Mouse (Mus musculus) cerebellum, adult 9-11 months (tissue): ENCODE measurements around the gene D5Ertd579e.
"Not testable (repeated sequence)": the region's sequence is repeated elsewhere in the genome, so short reads cannot be mapped to it uniquely, and the experiment has no call there.

Experiments used
- DNase-seq: peaks from one replicate; pipeline ENCODE4 v3.0.0; 2022

D5Ertd579e gene

DNA sequence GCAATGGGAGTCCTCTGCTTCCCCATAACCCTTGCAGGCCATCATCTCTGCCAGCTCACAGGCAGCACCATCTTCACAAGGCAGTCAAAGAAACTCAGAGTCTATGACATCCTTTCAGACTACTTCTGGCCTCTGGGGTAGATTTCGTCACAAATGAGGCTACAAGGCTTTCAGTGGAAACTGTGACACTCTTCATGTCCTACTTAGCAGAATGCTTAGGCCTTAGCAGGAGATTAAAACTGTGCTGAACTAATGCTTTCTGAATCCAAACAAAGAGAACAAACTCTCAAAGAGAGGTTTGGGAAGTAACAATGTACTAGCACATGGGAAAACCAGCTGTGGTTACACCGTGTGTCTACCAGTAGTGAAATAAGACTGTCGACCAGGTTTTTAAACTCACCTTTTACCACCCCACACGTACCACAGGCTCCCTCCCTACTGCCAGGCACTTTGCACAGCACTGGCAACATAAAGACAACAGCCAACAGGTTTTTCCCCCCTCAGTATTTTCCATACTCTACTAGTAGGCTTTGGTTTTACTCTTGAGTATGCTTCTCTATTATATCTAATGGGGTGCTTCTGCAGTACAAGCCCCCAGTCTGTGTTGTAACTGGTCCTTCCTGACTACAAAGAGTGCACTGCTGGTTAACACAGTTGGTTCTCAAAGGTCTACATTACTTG is 15.8 kb downstream of the D5Ertd579e start:
- DNase-seq, result no peak

DNA sequence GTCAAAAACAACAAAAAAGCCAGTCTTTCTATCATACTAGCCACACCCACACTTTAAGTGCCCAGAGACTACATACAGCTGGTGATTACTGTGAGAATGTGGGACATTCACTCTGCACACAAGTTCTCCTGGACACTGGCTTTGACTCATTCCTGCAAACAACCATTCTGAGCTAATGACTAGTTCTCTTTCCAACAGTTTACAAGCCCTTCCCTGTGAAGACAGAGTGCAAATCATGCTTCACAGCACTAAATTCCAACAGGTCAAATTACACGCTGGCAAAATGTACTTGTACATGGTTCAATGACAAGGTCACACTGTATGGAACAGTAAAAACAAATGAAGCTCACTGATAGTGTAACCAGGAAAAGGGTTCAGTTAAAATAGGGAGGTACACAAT is 17.0 kb downstream of the D5Ertd579e start:
- DNase-seq, result no peak

DNA sequence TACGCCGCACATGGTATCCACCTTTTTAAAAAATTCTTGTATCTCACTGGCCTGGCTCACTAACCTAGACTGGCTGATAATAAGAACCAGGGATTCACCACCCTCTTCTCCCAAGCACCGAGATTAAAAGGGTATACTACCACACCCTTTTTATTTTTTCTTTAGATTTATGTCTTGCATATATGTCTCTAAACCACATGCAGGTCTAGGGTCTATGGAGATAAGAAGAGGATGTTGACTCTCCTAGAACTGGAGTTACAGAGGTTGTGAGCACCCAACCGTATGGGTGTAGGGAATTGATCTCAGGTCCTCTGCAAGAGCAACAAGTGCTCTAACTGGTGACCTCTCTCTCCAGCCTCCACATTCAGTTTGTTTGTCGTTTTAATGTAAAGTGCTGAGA is 17.9 kb downstream of the D5Ertd579e start:
- DNase-seq, result no peak

DNA sequence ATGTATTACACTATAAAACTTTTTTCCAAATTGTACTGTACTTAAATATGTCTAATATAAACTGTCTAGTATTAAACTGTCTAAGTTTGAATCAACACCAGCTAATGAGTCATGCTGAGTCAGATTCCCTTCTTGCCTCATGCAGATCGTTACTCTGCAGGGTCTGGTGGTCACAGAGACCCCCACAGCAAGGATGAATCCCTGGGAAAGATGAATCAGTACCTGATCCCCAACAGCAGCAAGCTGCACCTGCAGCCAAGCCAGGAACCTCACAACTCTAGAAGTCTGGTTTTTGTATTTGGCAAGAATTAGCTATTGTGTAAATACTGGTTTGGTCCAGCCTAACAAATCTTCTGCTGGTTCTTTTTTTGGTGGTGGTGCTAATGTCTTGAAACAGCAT is 20.4 kb downstream of the D5Ertd579e start:
- DNase-seq, result no peak

DNA sequence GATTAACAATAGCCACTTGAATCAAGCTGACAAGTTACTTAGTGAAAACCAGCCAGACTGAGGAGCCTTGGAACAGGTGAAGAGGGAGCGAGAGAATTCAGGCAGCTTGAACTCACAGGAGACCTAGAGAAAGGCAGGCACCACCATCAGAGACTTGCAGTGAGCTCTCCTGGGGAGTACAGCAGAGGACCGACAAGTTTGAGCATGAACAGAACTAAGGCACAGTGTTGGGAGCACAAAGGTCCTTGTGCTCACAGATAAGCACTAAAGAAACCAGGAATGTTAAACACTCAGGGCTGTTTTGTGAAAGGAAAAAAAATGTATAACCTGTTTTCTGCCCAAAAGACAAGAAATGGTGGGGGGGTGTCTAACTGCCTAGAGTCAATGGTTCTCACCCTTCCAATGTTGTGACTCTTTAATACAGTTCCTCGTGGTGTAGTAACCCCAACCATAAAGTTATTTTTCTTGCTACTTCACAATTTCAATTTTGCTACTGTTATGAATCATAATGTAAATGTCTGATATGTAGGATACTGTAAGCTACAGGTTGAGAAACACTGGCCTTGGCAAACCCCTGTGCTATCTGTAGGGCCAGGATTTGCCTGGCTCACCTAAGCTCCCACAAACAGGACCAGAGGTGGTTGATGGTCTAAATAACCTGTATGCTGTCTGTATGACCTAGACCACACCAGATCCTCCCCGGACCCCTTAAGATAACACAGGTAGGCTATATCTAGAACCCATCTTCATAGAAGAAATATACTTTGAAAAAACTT is 21.0 kb downstream of the D5Ertd579e start:
- DNase-seq, result no peak

DNA sequence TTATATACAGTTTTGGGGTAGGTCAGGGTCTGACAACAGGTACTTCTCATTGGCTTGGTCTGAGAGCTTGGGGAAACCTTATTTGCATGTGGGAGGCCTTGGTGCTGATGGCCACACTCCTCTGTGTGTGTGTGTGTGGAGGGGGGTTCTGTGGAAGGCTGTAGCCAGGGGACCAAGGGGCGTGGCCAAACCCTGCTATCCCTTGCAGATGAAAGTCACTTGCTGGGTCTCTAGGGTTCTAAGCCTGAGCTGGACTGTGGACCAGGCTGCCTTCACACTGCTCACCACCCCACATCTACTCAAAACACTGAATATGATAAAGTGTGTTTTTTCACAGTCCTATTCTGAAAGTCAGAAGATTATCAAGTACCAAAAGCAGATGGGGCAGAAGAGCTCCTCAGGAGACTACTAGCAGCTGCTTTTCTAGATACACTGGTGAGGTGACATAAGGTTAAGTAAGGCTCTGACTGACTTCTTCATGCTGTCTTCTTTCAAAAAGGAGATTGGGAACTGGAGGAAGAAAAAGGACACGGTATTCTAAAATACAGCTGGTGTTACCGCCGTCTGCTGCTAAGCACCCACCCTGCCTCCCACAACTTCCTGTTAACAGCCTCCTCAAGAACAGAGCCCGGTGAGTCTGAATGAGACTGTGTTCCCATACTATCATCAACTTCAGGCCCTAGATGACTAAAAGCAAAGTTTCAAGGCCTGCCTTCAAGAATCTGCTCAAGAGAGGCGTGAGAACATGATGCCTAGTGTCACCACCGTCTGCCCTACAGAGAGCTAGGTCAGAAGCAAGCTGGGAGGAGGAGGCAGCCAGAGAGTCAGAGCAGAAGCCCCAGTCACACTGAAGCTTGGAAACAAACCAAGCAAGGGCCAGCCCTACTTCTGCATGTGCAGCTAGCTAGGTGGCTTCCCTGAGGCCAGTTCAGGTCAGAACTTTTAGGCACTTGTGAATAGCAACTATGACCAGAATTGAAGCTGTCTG is 26.5 kb downstream of the D5Ertd579e start:
- no peak for DNase-seq

DNA sequence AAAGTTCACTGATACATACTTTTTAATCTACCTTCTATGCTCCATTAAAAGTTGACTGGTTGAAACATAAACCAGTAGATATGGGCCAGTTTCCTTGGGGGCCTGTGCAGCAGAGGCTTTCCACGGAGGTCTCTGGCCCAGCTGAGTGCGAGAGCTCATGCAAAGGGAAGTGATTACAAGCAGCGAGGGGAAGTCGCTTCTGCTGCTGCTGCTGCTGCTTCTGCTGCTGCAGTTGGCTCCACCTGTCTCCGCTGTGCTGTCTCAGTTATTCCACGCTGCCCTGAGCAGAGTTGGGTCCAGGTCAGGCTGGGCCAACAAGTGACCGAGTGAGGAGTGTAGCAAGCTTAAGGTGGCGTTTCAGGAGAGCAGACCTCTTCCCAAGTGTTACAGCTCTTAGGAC is 27.3 kb downstream of the D5Ertd579e start:
- no peak for DNase-seq

DNA sequence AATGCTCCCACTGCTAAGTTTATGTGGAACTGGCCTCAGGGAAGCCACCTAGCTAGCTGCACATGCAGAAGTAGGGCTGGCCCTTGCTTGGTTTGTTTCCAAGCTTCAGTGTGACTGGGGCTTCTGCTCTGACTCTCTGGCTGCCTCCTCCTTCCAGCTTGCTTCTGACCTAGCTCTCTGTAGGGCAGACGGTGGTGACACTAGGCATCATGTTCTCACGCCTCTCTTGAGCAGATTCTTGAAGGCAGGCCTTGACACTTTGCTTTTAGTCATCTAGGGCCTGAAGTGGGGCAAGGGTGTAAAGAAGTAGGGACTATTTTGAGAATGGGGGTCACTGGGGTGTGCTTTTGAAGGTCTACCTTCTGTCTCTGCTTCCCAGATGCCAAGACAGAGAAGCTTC is 27.8 kb downstream of the D5Ertd579e start:
- not testable (repeated sequence) for DNase-seq

DNA sequence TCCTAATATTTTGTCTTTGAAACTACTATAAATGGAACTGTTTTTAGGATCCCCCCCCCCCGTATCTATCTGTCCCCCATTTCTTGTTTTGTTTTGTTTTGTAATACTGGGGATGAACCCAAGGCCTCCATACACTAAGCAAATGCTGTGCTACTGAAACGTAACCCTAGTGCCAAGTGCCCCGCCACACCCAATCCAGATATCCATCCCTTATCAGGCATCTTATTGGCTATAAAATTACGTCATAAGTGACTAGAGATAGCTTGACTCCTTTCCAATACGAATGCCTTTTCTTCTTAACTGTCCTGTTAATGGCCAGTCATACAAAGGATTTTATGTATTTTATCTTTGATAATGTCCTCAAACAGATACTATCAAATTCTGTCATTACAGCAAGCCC is 28.7 kb downstream of the D5Ertd579e start:
- DNase-seq, result no peak

DNA sequence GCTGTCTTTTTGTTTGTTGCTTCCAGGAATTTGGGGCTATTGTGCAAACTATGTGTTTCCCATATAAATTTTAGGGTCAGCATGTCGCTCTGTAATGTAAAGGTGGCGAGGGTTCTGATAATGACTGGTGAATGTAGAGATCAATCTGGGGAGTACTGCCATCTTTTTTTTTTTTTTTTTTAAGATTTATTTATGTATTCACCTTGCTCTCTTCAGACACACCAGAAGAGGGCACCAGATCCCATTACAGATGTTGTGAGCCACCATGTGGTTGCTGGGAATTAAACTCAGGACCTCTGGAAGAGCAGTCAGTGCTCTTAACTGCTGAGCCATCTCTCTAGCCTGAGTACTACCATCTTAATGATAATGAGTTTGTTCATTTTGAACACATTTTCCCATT is 29.1 kb downstream of the D5Ertd579e start:
- DNase-seq, result not testable (repeated sequence)

DNA sequence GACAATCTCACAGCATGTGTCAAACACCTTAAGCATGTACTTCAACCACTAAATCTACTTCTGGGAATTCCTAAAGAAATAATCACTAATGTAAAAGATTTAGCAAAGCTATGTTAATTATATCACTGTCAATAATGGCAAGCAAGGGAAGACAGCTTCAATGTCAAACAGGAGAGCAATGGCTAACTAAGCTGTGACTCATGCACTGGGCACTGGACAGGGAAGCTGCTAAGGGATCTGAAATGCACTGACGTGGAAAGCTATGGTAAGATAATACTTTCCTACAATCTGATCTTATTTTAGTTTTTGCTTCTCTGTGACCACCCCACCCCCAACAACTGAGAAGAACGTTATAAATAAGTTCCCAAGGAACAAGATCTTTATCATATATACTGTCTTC is 32.5 kb downstream of the D5Ertd579e start:
- DNase-seq, result no peak

DNA sequence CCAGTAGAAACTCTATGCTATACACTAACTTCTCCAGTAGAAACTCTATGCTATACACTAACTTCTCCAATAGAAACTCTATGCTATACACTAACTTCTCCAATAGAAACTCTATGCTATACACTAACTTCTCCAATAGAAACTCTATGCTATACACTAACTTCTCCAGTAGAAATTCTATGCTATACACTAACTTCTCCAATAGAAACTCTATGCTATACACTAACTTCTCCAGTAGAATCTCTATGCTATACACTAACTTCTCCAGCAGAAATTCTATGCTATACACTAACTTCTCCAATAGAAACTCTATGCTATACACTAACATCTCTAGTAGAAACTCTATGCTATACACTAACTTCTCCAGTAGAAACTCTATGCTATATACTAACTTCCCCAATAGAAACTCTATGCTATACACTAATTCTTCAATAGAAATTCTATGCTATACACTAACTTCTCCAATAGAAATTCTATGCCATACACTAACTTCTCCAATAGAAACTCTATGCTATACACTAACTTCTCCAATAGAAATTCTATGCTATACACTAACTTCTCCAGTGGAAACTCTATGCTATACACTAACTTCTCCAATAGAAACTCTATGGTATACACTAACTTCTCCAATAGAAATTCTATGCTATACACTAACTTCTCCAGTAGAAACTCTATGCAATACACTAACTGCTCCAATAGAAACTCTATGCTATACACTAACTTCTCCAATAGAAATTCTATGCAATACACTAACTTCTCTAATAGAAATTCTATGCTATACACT is 34.7 kb downstream of the D5Ertd579e start:
- DNase-seq, result not testable (repeated sequence)

DNA sequence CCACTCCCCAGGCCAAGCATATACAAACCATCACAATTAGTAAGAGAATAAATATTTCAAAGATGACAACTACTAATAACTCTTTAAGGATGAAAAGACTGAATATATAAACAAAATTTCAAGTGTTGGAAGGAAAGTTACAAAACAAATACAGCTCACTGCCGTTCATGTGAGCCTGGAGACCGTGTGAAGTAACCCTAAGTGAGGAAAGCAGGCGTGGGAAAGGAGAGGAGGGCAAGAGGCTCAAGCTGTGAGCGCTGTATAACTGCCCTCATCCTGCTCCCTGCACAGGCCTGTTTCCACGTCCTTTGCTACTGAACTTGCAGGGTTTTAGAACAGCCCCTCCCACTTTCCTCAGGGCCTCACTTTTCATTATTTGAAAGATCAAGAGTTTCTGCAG is 70.2 kb downstream of the D5Ertd579e start:
- DNase-seq, result no peak

DNA sequence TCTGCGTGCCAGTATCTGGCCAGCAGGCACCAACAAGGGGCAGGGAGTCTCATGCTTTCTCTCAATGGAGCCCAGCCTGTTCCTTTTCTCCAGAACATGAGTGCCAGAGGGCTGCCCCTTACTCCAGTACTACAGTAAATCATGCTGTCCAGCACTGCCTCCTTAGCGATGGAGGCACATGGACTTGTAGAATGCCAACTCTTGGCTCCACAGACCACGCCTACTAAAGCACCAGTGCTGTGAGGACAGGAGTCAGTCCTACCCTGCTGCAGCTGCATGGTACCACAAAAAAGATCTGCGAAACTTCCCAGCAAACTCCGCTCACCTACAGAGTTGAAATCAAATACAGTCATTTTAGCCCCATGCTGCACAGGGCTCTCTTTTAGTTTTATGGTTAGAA is 72.2 kb downstream of the D5Ertd579e start:
- no peak for DNase-seq

DNA sequence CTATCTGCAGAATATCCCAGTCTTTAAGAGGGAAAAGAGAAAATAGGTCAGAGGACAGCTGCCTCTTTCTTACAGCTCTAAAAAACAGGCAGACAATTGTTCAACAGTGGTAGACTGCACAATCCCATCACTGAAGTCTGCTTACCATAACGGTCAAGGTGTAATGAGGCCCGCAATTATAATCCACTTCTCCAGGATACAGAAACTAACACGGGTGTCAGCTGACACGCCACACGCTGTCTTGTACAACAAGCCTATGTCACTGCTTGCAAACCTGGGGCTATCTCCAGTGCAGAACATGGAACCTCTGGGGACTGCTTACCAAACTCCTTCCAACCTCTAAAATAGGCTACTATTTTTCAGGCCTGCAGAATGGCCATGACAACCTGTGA is 74.8 kb downstream of the D5Ertd579e start:
- DNase-seq, result no peak

DNA sequence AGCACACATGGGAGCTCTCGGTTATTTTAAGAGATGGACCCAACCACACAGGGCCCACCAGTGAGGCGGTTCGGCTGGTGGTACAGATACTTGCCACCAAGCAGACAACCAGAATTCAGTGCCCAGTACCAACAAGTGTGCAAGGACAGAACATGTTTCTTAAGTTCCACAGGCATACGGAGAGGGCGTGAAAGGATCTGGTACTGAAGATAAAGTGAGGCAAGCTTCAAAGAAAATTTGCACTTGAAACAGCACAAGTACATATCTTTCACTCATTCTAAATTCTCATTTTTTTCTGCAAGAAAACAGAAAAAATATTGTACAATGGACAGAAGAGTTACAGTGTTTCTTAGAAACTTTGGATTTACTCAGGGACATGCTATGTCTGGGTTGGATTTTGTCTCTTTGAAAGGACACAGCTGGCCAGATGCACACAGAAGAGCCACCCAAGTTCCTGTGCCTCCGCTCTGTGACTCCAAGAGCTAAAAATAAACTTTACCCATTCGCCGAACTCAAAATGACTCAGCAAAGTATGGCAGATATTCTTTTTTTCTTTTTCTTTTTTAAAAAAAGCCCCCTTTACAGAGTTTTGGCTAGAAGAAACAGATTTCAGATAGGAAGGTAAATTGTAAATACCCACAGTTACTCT is 75.3 kb downstream of the D5Ertd579e start:
- DNase-seq, result no peak

DNA sequence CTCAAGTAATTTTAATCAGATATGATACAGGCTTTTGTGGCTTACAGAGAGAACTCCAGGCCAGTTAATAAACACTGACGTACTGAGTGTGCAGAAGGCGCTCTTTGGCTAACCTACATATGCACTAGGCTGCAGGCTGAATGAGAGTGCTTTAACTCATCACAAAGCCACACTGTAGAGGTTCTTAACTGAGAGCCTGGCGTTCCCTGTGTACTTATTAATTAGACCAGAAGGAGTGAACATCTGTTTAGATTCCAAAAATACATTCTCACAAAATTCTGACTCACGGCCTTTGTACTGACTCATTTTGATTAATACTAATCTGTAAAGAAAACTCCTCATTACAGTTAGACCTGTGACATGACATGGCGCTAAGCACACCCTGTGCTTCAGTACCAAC is 76.9 kb downstream of the D5Ertd579e start:
- DNase-seq, result no peak

DNA sequence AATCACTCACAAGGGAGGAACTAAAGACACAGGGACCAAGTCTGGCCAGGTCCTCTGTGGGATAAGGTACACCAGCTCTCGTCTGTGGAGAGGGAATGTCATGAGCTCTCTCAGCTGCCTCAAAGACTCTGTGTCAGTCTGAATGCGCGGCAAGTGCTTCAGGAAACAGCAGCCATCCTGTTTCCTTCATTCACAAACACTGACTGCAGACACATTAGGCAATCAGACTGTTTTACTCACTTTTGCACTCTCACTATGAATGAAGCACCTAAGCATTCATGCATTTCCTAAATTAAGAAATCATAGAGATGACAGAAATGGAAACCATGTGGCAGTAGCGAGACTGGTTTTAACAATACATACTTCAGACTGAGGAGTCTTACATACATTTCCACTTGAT is 77.5 kb downstream of the D5Ertd579e start:
- no peak for DNase-seq

DNA sequence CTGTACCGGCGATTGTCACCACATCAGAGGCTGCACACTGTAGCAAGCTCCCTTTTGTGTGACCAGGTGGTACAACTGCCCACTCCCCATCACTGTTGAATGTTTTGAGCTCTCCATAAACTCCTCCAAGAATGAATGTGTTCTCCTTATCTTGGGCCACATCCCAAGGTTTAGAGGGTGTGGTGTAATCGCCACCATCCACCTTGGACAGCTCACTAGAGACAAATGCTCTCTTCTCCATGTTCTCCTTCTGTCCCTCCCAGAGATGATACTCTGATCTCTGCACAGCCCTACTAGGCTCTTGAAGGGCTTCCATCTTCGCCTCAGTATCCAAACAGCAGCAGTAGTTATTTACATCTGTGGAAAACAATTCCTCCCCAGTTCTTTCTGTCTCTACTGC is 81.7 kb downstream of the D5Ertd579e start:
- DNase-seq, result no peak

DNA sequence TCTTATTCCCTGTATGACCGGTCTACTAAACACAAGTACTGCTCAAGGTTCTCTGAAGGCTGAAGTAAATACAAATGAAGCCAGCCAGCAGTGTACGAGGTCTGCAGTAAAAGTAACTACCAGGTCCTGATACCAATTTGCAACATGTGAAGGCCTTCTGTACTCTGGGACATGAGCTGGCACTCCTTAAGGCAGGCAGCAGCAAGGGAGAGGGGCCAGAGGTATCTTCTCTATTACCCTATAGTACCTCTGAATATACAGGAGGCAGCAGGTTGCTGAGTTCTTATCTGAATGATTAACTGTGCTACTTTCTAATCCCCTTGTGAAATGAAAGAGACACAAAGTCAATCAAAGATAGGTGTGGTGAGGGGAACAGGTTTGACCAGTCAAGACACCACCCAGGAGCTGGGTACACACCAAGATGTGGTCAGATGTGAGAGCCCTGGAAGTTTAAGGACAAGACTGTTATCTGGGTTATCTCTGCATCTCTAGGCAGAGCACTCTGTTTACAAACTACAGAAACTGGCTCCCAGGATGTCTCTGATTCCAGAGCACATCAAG is 86.8 kb downstream of the D5Ertd579e start:
- no peak for DNase-seq

DNA sequence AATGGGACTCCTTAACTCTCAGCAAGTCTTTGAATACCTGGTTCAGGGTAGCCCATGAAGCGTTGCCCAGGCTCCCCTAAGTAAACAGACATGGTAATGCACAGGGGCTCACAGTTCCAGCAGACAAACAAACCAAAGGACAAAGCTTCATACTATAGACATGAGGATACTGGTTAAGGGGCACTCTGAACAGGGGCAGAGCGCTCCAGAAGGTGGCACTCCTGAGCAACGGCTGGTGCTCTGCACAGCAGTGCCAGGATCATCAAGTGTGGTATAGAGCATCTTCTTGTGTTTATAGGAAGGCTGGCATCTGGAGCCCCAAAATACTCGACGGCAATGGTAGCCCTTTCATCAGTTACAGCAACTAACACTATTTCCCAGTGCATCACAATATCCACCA is 92.8 kb downstream of the D5Ertd579e start:
- peak; percentile 49 for DNase-seq

DNA sequence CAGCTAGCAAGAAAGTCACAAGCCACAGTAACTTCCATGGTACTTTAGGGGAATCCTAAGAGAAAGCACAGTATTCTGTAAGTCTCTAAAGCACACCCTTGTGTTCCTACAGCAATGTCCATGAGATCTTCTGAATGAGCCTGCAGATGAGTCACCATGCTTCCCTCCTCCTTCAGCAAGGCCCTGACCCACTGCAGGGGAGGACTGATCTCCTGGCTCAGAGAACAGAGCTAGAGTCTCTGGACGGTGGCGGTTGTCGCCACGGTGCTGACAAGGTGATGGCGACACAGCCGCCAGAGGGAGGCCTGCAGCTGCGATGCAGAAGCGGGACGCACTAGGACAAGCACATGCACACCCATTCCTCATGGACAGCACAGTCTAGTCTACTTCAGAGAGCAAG is 93.8 kb downstream of the D5Ertd579e start:
- DNase-seq, result no peak
